Mouse (Mus musculus): ENCODE measurements around the gene Nfib. TPM values are rescaled to one million over a fixed set of nuclear protein-coding genes. Genes with fewer than 3 reads are reported as not detected.

The Nfib gene
- polyA plus RNA-seq, 1 experiment from 2014 or later, result 263 TPM

GRCm38 (mm10) chr4:82455617-82456322 lies 249.8 kb downstream of the Nfib start:
- Histone ChIP-seq H3K9me3 (ENCODE audit: control insufficient read depth, low read length) (no peaks in the 10 kb centered on the region), H3K4me1 (replicated peaks; ENCODE audit: control insufficient read depth, insufficient read depth, low read length) (peaks cover 57% of the 10 kb centered on the region), H3K4me3 (replicated peaks; ENCODE audit: low read length) (no peak overlapping the region), H3K4me2 (ENCODE audit: low read length) (no peak overlapping the region), H3K27ac (ENCODE audit: low read length) (no peak overlapping the region; the same call in 1 of the 2 replicates), H3K9ac (replicated peaks; ENCODE audit: low read depth, low read length) (no peak overlapping the region), H3K27me3 (replicated peaks; ENCODE audit: control insufficient read depth, insufficient read depth, low read length) (no peaks in the 10 kb centered on the region), H3K36me3 (ENCODE audit: control insufficient read depth, insufficient read depth) (no peaks in the 10 kb centered on the region)
- 94% methylated on average over 8 of the region's 8 CpGs for WGBS
- ATAC-seq, result no peak

GRCm38 (mm10) chr4:82454989-82455388 lies 250.6 kb downstream of the Nfib start:
- 0 out of 2 replicates have a peak overlapping the region, but pooled peaks have one; percentile 14 for H3K27ac ChIP-seq (ENCODE audit: low read length)
- WGBS, result 62% methylated on average over 4 of the region's 4 CpGs
- no peak overlapping the region for H3K4me3 ChIP-seq (replicated peaks; ENCODE audit: low read length)
- no peaks in the 10 kb centered on the region for H3K9me3 ChIP-seq (ENCODE audit: control insufficient read depth, low read length)
- ATAC-seq, result peak; percentile 58; the same call in 1 of the 2 replicates
- H3K4me1 ChIP-seq (replicated peaks; ENCODE audit: control insufficient read depth, insufficient read depth, low read length), result peaks cover 55% of the 10 kb centered on the region
- H3K9ac ChIP-seq (replicated peaks; ENCODE audit: low read depth, low read length), result no peak overlapping the region
- H3K36me3 ChIP-seq (ENCODE audit: control insufficient read depth, insufficient read depth), result no peaks in the 10 kb centered on the region
- H3K27me3 ChIP-seq (replicated peaks; ENCODE audit: control insufficient read depth, insufficient read depth, low read length), result no peaks in the 10 kb centered on the region
- H3K4me2 ChIP-seq (ENCODE audit: low read length), result no peak overlapping the region

- H3K4me1 ChIP-seq (replicated peaks; ENCODE audit: control insufficient read depth, insufficient read depth, low read length), result peaks cover 53% of the 10 kb centered on the region
- no peak overlapping the region for H3K4me2 ChIP-seq (ENCODE audit: low read length)
- no peaks in the 10 kb centered on the region for H3K27me3 ChIP-seq (replicated peaks; ENCODE audit: control insufficient read depth, insufficient read depth, low read length)
- no peaks in the 10 kb centered on the region for H3K9me3 ChIP-seq (ENCODE audit: control insufficient read depth, low read length)
- ATAC-seq, result no peak
- H3K4me3 ChIP-seq (replicated peaks; ENCODE audit: low read length), result no peak overlapping the region
- H3K9ac ChIP-seq (replicated peaks; ENCODE audit: low read depth, low read length), result no peak overlapping the region
- no peaks in the 10 kb centered on the region for H3K36me3 ChIP-seq (ENCODE audit: control insufficient read depth, insufficient read depth)
- H3K27ac ChIP-seq (ENCODE audit: low read length), result no peak overlapping the region
Measured at GRCm38 (mm10) chr4:82453341-82453740, 252.2 kb downstream of the Nfib start.

- Histone ChIP-seq H3K36me3 (ENCODE audit: control insufficient read depth, insufficient read depth) (no peaks in the 10 kb centered on the region), H3K4me2 (ENCODE audit: low read length) (no peak overlapping the region), H3K4me3 (replicated peaks; ENCODE audit: low read length) (no peak overlapping the region), H3K9me3 (ENCODE audit: control insufficient read depth, low read length) (no peaks in the 10 kb centered on the region), H3K9ac (replicated peaks; ENCODE audit: low read depth, low read length) (no peak overlapping the region), H3K27ac (ENCODE audit: low read length) (no peak overlapping the region), H3K27me3 (replicated peaks; ENCODE audit: control insufficient read depth, insufficient read depth, low read length) (no peaks in the 10 kb centered on the region), H3K4me1 (replicated peaks; ENCODE audit: control insufficient read depth, insufficient read depth, low read length) (peaks cover 52% of the 10 kb centered on the region)
- WGBS, result 91% methylated on average over 4 of the region's 4 CpGs
- ATAC-seq, result no peak
Measured at GRCm38 (mm10) chr4:82452905-82453304, 252.6 kb downstream of the Nfib start.

DNA sequence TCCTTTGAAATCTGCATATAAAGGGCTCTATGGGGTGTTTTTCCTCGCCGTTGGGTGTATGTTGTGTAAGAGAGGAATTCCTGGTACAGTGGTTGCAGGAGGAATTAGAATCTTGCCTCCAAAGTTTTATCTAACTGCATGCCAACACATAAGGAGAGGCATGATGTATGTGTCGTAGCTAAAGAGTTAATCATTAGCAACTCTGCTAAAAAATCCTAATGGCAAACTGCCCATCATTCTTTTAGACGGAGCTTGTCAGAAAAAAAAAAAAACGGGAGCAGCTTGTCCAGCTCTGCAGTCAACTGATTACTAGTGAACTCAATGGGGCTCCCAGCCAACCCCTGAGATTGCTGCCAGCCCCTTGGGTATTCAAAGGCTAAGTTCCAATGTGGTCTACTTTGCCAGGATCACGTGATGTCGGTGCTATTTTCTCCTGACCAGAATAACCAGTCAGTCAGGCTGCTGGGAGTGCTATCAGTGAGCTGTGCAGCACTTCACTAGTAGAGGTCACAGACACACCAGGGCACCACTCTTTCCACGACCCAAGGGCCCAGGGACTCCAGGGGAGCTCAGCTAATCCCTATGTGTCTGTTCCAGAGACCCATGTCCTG lies 258.4 kb downstream of the Nfib start:
- Histone ChIP-seq H3K9ac (replicated peaks; ENCODE audit: low read depth, low read length) (no peak overlapping the region), H3K27me3 (replicated peaks; ENCODE audit: control insufficient read depth, insufficient read depth, low read length) (no peaks in the 10 kb centered on the region), H3K9me3 (ENCODE audit: control insufficient read depth, low read length) (no peaks in the 10 kb centered on the region), H3K4me3 (replicated peaks; ENCODE audit: low read length) (no peak overlapping the region), H3K4me1 (replicated peaks; ENCODE audit: control insufficient read depth, insufficient read depth, low read length) (peaks cover 48% of the 10 kb centered on the region), H3K27ac (ENCODE audit: low read length) (peak overlapping the region; percentile 41; the same call in 1 of the 2 replicates), H3K36me3 (ENCODE audit: control insufficient read depth, insufficient read depth) (no peaks in the 10 kb centered on the region), H3K4me2 (ENCODE audit: low read length) (no peak overlapping the region)
- ATAC-seq, result peak; percentile 80
- WGBS, result 4% methylated on average over 8 of the region's 8 CpGs

DNA sequence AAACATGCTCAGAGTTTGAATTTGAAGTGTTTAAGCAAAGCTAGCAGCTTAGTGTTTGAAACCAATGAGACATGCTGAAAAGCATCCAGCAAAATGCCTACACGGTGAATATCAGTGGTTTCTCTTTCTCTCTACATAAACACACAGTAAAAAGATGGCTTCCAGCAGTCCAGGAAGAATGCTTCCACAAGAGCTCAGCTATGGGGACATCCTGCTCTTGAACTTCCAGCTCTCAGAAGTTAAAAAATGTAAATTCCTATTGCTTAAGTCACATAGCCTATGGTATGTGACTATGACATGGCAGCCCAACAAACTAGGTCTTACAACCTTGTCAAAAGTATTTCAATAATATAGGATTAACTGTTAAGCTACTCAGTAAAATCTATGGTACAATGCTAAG lies 261.5 kb downstream of the Nfib start:
- H3K36me3 ChIP-seq (ENCODE audit: control insufficient read depth, insufficient read depth), result no peaks in the 10 kb centered on the region
- H3K4me3 ChIP-seq (replicated peaks; ENCODE audit: low read length), result no peak overlapping the region
- H3K9me3 ChIP-seq (ENCODE audit: control insufficient read depth, low read length), result no peaks in the 10 kb centered on the region
- no peak overlapping the region for H3K4me2 ChIP-seq (ENCODE audit: low read length)
- H3K27me3 ChIP-seq (replicated peaks; ENCODE audit: control insufficient read depth, insufficient read depth, low read length), result no peaks in the 10 kb centered on the region
- 76% methylated on average over 1 of the region's 1 CpGs for WGBS
- peaks cover 52% of the 10 kb centered on the region for H3K4me1 ChIP-seq (replicated peaks; ENCODE audit: control insufficient read depth, insufficient read depth, low read length)
- no peak for ATAC-seq
- H3K27ac ChIP-seq (ENCODE audit: low read length), result no peak overlapping the region
- H3K9ac ChIP-seq (replicated peaks; ENCODE audit: low read depth, low read length), result no peak overlapping the region

GRCm38 (mm10) chr4:82443441-82443840 lies 262.1 kb downstream of the Nfib start:
- WGBS, result 91% methylated on average over 5 of the region's 5 CpGs
- no peaks in the 10 kb centered on the region for H3K36me3 ChIP-seq (ENCODE audit: control insufficient read depth, insufficient read depth)
- H3K4me3 ChIP-seq (replicated peaks; ENCODE audit: low read length), result no peak overlapping the region
- no peak overlapping the region for H3K9ac ChIP-seq (replicated peaks; ENCODE audit: low read depth, low read length)
- H3K9me3 ChIP-seq (ENCODE audit: control insufficient read depth, low read length), result no peaks in the 10 kb centered on the region
- no peak overlapping the region for H3K4me2 ChIP-seq (ENCODE audit: low read length)
- H3K27ac ChIP-seq (ENCODE audit: low read length), result no peak overlapping the region
- ATAC-seq, result no peak
- peaks cover 55% of the 10 kb centered on the region for H3K4me1 ChIP-seq (replicated peaks; ENCODE audit: control insufficient read depth, insufficient read depth, low read length)
- no peaks in the 10 kb centered on the region for H3K27me3 ChIP-seq (replicated peaks; ENCODE audit: control insufficient read depth, insufficient read depth, low read length)

- H3K27me3 ChIP-seq (replicated peaks; ENCODE audit: control insufficient read depth, insufficient read depth, low read length), result no peaks in the 10 kb centered on the region
- H3K36me3 ChIP-seq (ENCODE audit: control insufficient read depth, insufficient read depth), result no peaks in the 10 kb centered on the region
- H3K4me3 ChIP-seq (replicated peaks; ENCODE audit: low read length), result no peak overlapping the region
- H3K4me1 ChIP-seq (replicated peaks; ENCODE audit: control insufficient read depth, insufficient read depth, low read length), result peaks cover 57% of the 10 kb centered on the region
- no peak overlapping the region for H3K4me2 ChIP-seq (ENCODE audit: low read length)
- no peaks in the 10 kb centered on the region for H3K9me3 ChIP-seq (ENCODE audit: control insufficient read depth, low read length)
- 64% methylated on average over 5 of the region's 5 CpGs for WGBS
- no peak for ATAC-seq
- H3K9ac ChIP-seq (replicated peaks; ENCODE audit: low read depth, low read length), result no peak overlapping the region
- no peak overlapping the region for H3K27ac ChIP-seq (ENCODE audit: low read length)
Measured at GRCm38 (mm10) chr4:82443003-82443402, 262.5 kb downstream of the Nfib start.

GRCm38 (mm10) chr4:82440606-82441005 lies 264.9 kb downstream of the Nfib start:
- no peak overlapping the region for H3K9ac ChIP-seq (replicated peaks; ENCODE audit: low read depth, low read length)
- H3K27me3 ChIP-seq (replicated peaks; ENCODE audit: control insufficient read depth, insufficient read depth, low read length), result no peaks in the 10 kb centered on the region
- H3K4me1 ChIP-seq (replicated peaks; ENCODE audit: control insufficient read depth, insufficient read depth, low read length), result peaks cover 59% of the 10 kb centered on the region
- H3K9me3 ChIP-seq (ENCODE audit: control insufficient read depth, low read length), result no peaks in the 10 kb centered on the region
- H3K27ac ChIP-seq (ENCODE audit: low read length), result no peak overlapping the region
- no peak for ATAC-seq
- no peak overlapping the region for H3K4me2 ChIP-seq (ENCODE audit: low read length)
- H3K36me3 ChIP-seq (ENCODE audit: control insufficient read depth, insufficient read depth), result no peaks in the 10 kb centered on the region
- H3K4me3 ChIP-seq (replicated peaks; ENCODE audit: low read length), result no peak overlapping the region
- 68% methylated on average over 2 of the region's 2 CpGs for WGBS

All from forebrain, embryonic 16.5 days (tissue).